Mouse (Mus musculus): ENCODE measurements around the gene Dlgap4. TPM values are rescaled to one million over a fixed set of nuclear protein-coding genes. Genes with fewer than 3 reads are reported as not detected.

Gene Dlgap4
- total and polyA plus RNA-seq, 3 experiments: 10.4 to 39.6 TPM; not detected in 1

GRCm38 (mm10) chr2:156777326-156778004 lies 164.0 kb downstream of the Dlgap4 start:
- no peaks in the 10 kb centered on the region for H3K9me3 ChIP-seq (replicated peaks; ENCODE audit: insufficient read depth, low read length)
- peak overlapping the region; percentile 31 for H3K9ac ChIP-seq (ENCODE audit: control insufficient read depth, low read depth, low read length, poor library complexity, severe bottlenecking)
- H3K36me3 ChIP-seq (ENCODE audit: control insufficient read depth in 1 of 2, insufficient read depth in 2 of 2, low read length in 2 of 2): peaks cover 0 to 19% of the 10 kb centered on the region in 2 experiments; a peak in 2 of 4 replicates
- H3K4me3 ChIP-seq (ENCODE audit: control insufficient read depth in 1 of 2, insufficient read depth in 1 of 2, low read depth in 2 of 2, low read length in 2 of 2): no peak overlapping the region
- no peaks in the 10 kb centered on the region for H3K79me2 ChIP-seq (ENCODE audit: control insufficient read depth, insufficient read depth, low read length, poor library complexity)
- H3K27ac ChIP-seq (ENCODE audit: control insufficient read depth, low read depth, low read length): no peak overlapping the region
- H3K4me1 ChIP-seq (ENCODE audit: control insufficient read depth in 1 of 2, insufficient read depth in 2 of 2, low read length in 2 of 2): peaks cover 3 to 37% of the 10 kb centered on the region in 2 experiments
- no peaks in the 10 kb centered on the region for H3K27me3 ChIP-seq (ENCODE audit: control insufficient read depth in 1 of 2, insufficient read depth in 2 of 2, low read length in 2 of 2)
- TF ChIP-seq RCOR1 (IDR thresholded peaks at IDR 0.05; ENCODE audit: low read depth, low read length) (no peak), USF1 (IDR thresholded peaks at IDR 0.05; ENCODE audit: low read depth, low read length) (no peak), SMC3 (IDR thresholded peaks at IDR 0.05; ENCODE audit: low read depth, low read length) (no peak), MEF2A (IDR thresholded peaks at IDR 0.05; ENCODE audit: extremely low read depth, insufficient replicate concordance, low read depth, low read length, poor library complexity, severe bottlenecking) (no peak), GATA1 (IDR thresholded peaks at IDR 0.05; ENCODE audit: low read depth, low read length) (peak; percentile 74; the same call in 1 of the 2 replicates), ZNF384 (IDR thresholded peaks at IDR 0.05; ENCODE audit: low read depth, low read length) (no peak), ZC3H11A (IDR thresholded peaks at IDR 0.05; ENCODE audit: low read depth, low read length) (no peak), CTCF (IDR thresholded peaks at IDR 0.05 in 2 of 3, conservative IDR thresholded peaks at IDR 0.05 in 1 of 3; ENCODE audit: control insufficient read depth in 1 of 3, insufficient read depth in 1 of 3, low read depth in 2 of 3, low read length in 3 of 3, poor library complexity in 1 of 3, severe bottlenecking in 1 of 3) (peak in 1 of 3 experiments; percentile 13; a peak in 1 of 6 replicates), USF2 (IDR thresholded peaks at IDR 0.05; ENCODE audit: borderline replicate concordance in 1 of 2, insufficient read depth in 1 of 2, low read depth in 1 of 2, low read length in 2 of 2) (no peak), JUND (IDR thresholded peaks at IDR 0.05; ENCODE audit: low read depth, low read length) (no peak), TAL1 (IDR thresholded peaks at IDR 0.05; ENCODE audit: low read length) (no peak), POLR2A (IDR thresholded peaks at IDR 0.05; ENCODE audit: control insufficient read depth in 1 of 2, insufficient read depth in 1 of 2, low read depth in 1 of 2, low read length in 2 of 2, poor library complexity in 1 of 2) (no peak), ETS1 (IDR thresholded peaks at IDR 0.05; ENCODE audit: low read depth, low read length) (peak; percentile 54; the same call in 1 of the 2 replicates), MAX (IDR thresholded peaks at IDR 0.05; ENCODE audit: low read length) (no peak), NELFE (IDR thresholded peaks at IDR 0.05; ENCODE audit: low read depth, low read length) (no peak), MAZ (IDR thresholded peaks at IDR 0.05; ENCODE audit: low read depth, low read length) (no peak), KAT2A (conservative IDR thresholded peaks at IDR 0.05; ENCODE audit: low read depth, low read length) (no peak), SIN3A (IDR thresholded peaks at IDR 0.05; ENCODE audit: low read length) (no peak; the same call in 1 of the 2 replicates), MXI1 (IDR thresholded peaks at IDR 0.05; ENCODE audit: low read depth, low read length) (no peak), MAFK (IDR thresholded peaks at IDR 0.05; ENCODE audit: borderline replicate concordance, low read depth, low read length) (no peak), RAD21 (IDR thresholded peaks at IDR 0.05; ENCODE audit: low read depth, low read length) (no peak)
- peak; percentile 71 for DNase-seq (ENCODE audit: low read depth, low spot score)
